Mouse (Mus musculus) kidney, adult 2 months (tissue): ENCODE measurements around the gene Mettl14.

Experiments used
- CTCF ChIP-seq: fragments of 200-500 bp; conservative IDR thresholded peaks from 2 replicates; pipeline ENCODE4 v1.5.1; 2011; ENCODE audit warnings: low read depth, mild to moderate bottlenecking, control low read depth, low read length, moderate library complexity, mixed read lengths; ENCODE audit not compliant: insufficient read depth, insufficient read length
- POLR2A ChIP-seq: fragments of 200-500 bp; IDR thresholded peaks from one replicate; pipeline ENCODE4 v1.6.1; 2011; ENCODE audit warnings: low read depth, low read length, control low read depth

DNA sequence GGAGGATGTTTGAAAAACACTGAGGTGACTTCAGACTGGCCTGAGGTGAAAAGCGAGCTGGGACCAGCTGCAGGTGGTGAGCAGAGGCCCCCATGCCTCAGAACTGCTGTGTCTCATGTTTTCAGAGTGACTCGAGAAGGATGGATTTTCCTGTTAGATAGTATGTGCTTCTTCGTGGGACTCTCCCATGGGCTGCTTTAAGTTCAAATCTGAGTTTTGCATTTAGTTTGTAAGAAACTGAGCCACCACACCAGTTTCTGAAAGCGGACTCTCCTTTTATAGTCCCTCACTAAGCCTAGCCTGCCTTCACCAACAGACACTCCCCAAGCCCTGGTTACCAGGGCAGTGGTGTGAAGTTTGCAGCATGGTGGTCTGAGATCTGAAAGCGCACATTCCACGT, 48.1 kb downstream of the Mettl14 start:
- TF ChIP-seq CTCF (no peak), POLR2A (no peak)
